Mouse (Mus musculus) hindbrain, embryonic 11.5 days (tissue): ENCODE measurements at regions not wholly inside any gene's neighbourhood (a gene's known extent, or its start where the extent isn't known, plus 50 kb on each side); places are given as distances from the start of the nearest gene placed in this dataset.

Experiments used
- ATAC-seq: fragments of 200-750 bp; cut with Nextera tagmentation; 2 replicates; pipeline ENCODE4 v1.8.0; 2017; ENCODE audit warnings: mild to moderate bottlenecking, moderate TSS enrichment, moderate library complexity; ENCODE audit not compliant: low FRiP score
- DNase-seq: peaks from one replicate; pipeline ENCODE4 v3.0.0-alpha.2; 2015; ENCODE audit warnings: low spot score
- H3K27ac ChIP-seq: fragments of 300-500 bp; sonication (generic); 2 replicates; pipeline ENCODE4 v1.5.1; 2014; ENCODE audit warnings: mild to moderate bottlenecking, low read depth, low read length
- H3K27me3 ChIP-seq: fragments of 300-500 bp; sonication (generic); 2 replicates; pipeline ENCODE4 v1.6.1; 2014; ENCODE audit warnings: mild to moderate bottlenecking, low read length, moderate library complexity, mixed read lengths; ENCODE audit not compliant: control insufficient read depth, insufficient read depth
- H3K36me3 ChIP-seq: fragments of 300-500 bp; sonication (generic); 2 replicates; pipeline ENCODE4 v1.6.1; 2014; ENCODE audit warnings: mild to moderate bottlenecking, low read length, moderate library complexity, mixed read lengths; ENCODE audit not compliant: control insufficient read depth, insufficient read depth
- H3K4me1 ChIP-seq: fragments of 300-500 bp; sonication (generic); replicated peaks from 2 replicates; pipeline ENCODE4 v1.6.1; 2014; ENCODE audit warnings: low read length, mixed read lengths; ENCODE audit not compliant: control insufficient read depth, insufficient read depth
- H3K4me2 ChIP-seq: fragments of 300-500 bp; sonication (generic); replicated peaks from 2 replicates; pipeline ENCODE4 v1.6.1; 2014; ENCODE audit warnings: mild to moderate bottlenecking, low read depth, low read length
- H3K4me3 ChIP-seq: fragments of 300-500 bp; sonication (generic); 2 replicates; pipeline ENCODE4 v1.5.1; 2014; ENCODE audit warnings: low read depth, low read length
- H3K9ac ChIP-seq: fragments of 300-500 bp; sonication (generic); 2 replicates; pipeline ENCODE4 v1.6.1; 2014; ENCODE audit warnings: low read depth, low read length
- H3K9me3 ChIP-seq: fragments of 300-500 bp; sonication (generic); 2 replicates; pipeline ENCODE4 v1.6.1; 2016; ENCODE audit warnings: low read length; ENCODE audit not compliant: control insufficient read depth
- WGBS: fragments of 180-500 bp; shearing (Covaris S2); extraction: QIAGEN DNeasy Blood & Tissue Kit; methylation state at CpG from one replicate; pipeline ENCODE4 v1.1.7; 2014; 5-methylcytosine and 5-hydroxymethylcytosine counted together

DNA sequence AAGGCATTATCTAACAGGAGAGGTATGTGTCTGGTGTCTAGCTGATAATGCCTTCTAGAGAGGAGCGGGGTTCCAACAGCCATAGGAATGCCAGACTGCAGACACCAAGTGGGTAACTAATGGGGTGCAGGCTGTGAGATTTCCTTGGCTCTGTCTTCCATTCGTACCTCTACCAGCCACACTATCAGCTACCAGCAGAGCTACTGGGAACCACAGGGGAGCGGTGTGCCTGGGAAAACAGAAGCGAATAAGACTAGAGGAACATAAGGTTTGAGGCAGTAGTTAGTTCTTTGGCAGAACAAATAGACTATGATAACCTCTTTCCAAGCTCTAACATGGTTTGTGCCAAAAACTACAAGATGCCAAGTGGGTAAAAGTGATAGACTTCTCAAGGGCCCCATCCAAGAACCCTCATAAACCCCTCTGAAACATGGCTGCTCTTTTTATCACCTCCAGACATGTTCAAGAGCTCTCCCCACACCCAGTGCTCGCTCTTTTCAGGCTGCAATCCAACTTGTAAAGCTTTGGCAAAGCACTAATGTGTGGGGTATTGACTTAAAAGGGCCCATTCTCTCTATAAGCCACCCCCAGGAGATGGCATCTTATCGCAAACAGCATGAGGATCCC is 126.3 kb upstream of the Cdc42ep3 start:
- Histone ChIP-seq H3K4me3 (no peak overlapping the region), H3K36me3 (no peaks in the 10 kb centered on the region), H3K4me2 (no peak overlapping the region), H3K9me3 (no peaks in the 10 kb centered on the region), H3K27ac (no peak overlapping the region), H3K27me3 (no peaks in the 10 kb centered on the region), H3K4me1 (no peaks in the 10 kb centered on the region), H3K9ac (no peak overlapping the region)
- DNase-seq (no peak), ATAC-seq (no peak)
- WGBS: 86% methylated on average over 6 of the region's 6 CpGs

- no peak overlapping the region for H3K27ac ChIP-seq
- no peaks in the 10 kb centered on the region for H3K27me3 ChIP-seq
- no peaks in the 10 kb centered on the region for H3K9me3 ChIP-seq
- H3K9ac ChIP-seq: no peak overlapping the region
- ATAC-seq (no peak), DNase-seq (no peak)
- no peak overlapping the region for H3K4me3 ChIP-seq
- no peaks in the 10 kb centered on the region for H3K36me3 ChIP-seq
- no peaks in the 10 kb centered on the region for H3K4me1 ChIP-seq
- no peak overlapping the region for H3K4me2 ChIP-seq
- 83% methylated on average over 4 of the region's 4 CpGs for WGBS
These were observed 127.0 kb upstream of the Cdc42ep3 start for GRCm38 (mm10) chr17:79481936-79482335.

DNA sequence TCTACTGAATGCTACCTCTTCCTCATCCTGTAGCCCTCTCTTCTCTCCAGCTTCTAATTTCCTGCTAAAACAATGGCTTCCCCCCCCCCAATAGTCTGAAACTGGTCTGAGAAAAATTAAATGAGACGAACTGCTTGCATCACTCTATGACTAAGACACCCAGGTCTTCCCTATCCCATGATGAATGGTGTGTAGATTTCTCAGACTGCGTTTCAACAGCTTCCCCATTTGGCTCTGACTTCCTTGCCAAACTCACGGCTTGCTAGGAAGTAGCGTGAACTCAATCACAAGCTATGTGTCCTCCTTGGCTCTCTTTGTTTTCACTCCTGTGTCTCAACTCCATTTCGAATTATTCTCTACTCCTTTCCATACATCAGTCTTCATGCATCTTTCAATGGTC is 126.4 kb upstream of the Rmdn2 start:
- Histone ChIP-seq H3K9me3 (no peaks in the 10 kb centered on the region), H3K27ac (no peak overlapping the region), H3K9ac (no peak overlapping the region), H3K36me3 (no peaks in the 10 kb centered on the region), H3K4me2 (no peak overlapping the region), H3K4me1 (no peaks in the 10 kb centered on the region), H3K4me3 (no peak overlapping the region), H3K27me3 (no peaks in the 10 kb centered on the region)
- ATAC-seq (no peak), DNase-seq (no peak)
- WGBS: 89% methylated on average over 5 of the region's 5 CpGs

DNA sequence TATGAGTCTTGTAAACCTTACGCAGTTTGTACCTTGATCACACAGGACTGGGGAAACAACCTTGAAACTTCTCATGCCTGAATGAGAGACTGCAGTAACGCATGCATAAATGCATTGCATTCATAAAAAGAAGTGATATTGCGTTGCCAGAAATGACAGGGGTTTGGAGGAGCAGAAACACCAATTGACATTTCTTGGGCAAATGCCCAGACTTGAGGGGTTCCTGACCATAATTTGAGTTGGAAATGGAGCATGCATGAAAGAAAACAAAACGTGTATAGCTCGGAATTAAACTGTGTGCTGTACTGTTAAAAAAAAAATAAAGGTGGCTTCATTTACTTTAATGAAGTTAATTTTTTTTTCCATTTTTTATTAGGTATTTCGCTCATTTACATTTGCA is 122.4 kb upstream of the Rmdn2 start:
- DNase-seq: no peak
- ATAC-seq: no peak
- WGBS: 94% methylated on average over 6 of the region's 6 CpGs
- no peak overlapping the region for H3K4me2 ChIP-seq
- no peak overlapping the region for H3K9ac ChIP-seq
- no peaks in the 10 kb centered on the region for H3K36me3 ChIP-seq
- H3K27me3 ChIP-seq: no peaks in the 10 kb centered on the region
- no peaks in the 10 kb centered on the region for H3K9me3 ChIP-seq
- no peak overlapping the region for H3K4me3 ChIP-seq
- no peaks in the 10 kb centered on the region for H3K4me1 ChIP-seq
- no peak overlapping the region for H3K27ac ChIP-seq

DNA sequence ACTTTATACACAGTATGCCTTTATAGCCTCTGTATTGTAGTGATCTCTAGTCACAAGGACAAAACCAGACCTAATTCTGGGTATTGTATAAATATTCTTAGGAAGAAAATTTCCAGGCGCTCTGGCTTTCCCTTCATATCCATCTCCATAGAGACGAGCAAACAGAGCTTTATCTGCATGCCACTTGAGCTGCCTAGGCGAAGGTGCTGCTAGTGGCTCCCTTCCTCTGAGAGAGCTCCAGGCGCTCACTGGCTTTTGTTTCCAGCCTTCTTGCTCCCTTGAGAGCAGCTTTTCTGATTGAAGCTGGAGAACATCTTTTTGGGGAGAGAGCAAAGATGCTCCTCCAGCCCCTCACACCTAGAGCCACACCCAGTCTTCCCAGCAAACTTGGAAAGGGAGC is 114.0 kb upstream of the Rmdn2 start:
- Histone ChIP-seq H3K4me3 (no peak overlapping the region), H3K4me1 (no peaks in the 10 kb centered on the region), H3K36me3 (no peaks in the 10 kb centered on the region), H3K27me3 (no peaks in the 10 kb centered on the region), H3K9me3 (no peaks in the 10 kb centered on the region), H3K27ac (no peak overlapping the region), H3K9ac (no peak overlapping the region), H3K4me2 (no peak overlapping the region)
- DNase-seq: no peak
- ATAC-seq: no peak
- WGBS: 77% methylated on average over 4 of the region's 4 CpGs

DNA sequence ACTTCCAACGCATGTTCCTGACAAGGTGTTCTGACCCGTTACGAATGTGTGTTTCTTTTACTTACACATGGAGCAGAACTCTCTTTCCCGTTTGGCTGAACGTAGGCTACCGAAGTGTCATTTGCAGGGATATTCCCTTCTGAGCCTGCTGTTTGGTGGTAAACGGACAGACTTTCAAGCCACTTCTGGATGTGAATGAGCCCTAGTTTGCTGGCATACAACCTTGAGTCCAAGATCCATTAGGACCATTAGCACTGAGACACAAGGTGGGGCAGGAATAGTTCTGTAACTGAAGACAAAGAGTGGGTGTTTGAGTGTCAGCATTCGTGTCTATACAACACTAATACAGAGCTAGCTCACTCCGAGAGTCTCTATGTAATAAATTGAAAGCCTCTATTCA is 113.3 kb upstream of the Rmdn2 start:
- WGBS: 92% methylated on average over 9 of the region's 9 CpGs
- H3K9ac ChIP-seq: no peak overlapping the region
- H3K4me3 ChIP-seq: no peak overlapping the region
- H3K27me3 ChIP-seq: no peaks in the 10 kb centered on the region
- no peaks in the 10 kb centered on the region for H3K36me3 ChIP-seq
- DNase-seq (no peak), ATAC-seq (no peak)
- no peaks in the 10 kb centered on the region for H3K4me1 ChIP-seq
- no peak overlapping the region for H3K27ac ChIP-seq
- no peak overlapping the region for H3K4me2 ChIP-seq
- H3K9me3 ChIP-seq: no peaks in the 10 kb centered on the region

DNA sequence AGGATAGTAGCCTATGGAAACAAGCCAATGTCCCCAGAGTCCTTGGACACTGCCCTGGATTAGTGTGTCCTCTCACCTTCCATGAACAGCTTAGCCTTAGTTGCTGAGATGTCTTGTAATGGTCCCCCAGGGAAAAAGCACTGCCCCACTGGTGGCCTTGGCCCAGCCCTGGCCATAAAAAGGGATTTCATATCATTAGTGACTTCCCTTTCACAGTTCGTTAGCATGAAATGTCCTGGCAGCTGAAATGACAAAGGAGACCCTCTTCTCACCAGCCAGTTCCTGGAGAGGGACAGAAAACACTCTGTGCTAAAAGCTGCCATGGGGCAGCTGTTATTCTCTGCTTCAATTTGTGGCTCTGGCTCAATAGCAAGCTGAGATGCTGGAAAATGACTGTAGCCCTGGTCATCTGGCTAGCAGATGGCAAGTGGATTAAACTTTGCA is 110.6 kb upstream of the Rmdn2 start:
- Histone ChIP-seq H3K9me3 (no peaks in the 10 kb centered on the region), H3K4me1 (no peaks in the 10 kb centered on the region), H3K9ac (no peak overlapping the region), H3K4me2 (no peak overlapping the region), H3K27ac (no peak overlapping the region), H3K4me3 (no peak overlapping the region), H3K27me3 (no peaks in the 10 kb centered on the region), H3K36me3 (no peaks in the 10 kb centered on the region)
- ATAC-seq (no peak), DNase-seq (no peak)
- WGBS: 50% methylated on average over 1 of the region's 1 CpGs

- Histone ChIP-seq H3K36me3 (no peaks in the 10 kb centered on the region), H3K9ac (no peak overlapping the region)
These were observed 109.7 kb upstream of the Rmdn2 start for GRCm38 (mm10) chr17:79501926-79502325.

GRCm38 (mm10) chr17:79503037-79503436 is 108.6 kb upstream of the Rmdn2 start:
- no peak overlapping the region for H3K4me2 ChIP-seq
- ATAC-seq: no peak
- no peak overlapping the region for H3K4me3 ChIP-seq
- H3K9ac ChIP-seq: no peak overlapping the region
- H3K9me3 ChIP-seq: no peaks in the 10 kb centered on the region
- no peaks in the 10 kb centered on the region for H3K4me1 ChIP-seq
- no peaks in the 10 kb centered on the region for H3K27me3 ChIP-seq
- no peak for DNase-seq
- 86% methylated on average over 2 of the region's 2 CpGs for WGBS
- H3K36me3 ChIP-seq: no peaks in the 10 kb centered on the region
- no peak overlapping the region for H3K27ac ChIP-seq

More at GRCm38 (mm10) chr17:79501926-79502325, 109.7 kb upstream of the Rmdn2 start:
- WGBS: 94% methylated on average over 2 of the region's 2 CpGs
- Histone ChIP-seq H3K4me3 (no peak overlapping the region), H3K27me3 (no peaks in the 10 kb centered on the region), H3K4me2 (no peak overlapping the region), H3K9me3 (no peaks in the 10 kb centered on the region), H3K27ac (no peak overlapping the region), H3K4me1 (no peaks in the 10 kb centered on the region)
- no peak for DNase-seq
- no peak for ATAC-seq
